Mouse (Mus musculus): Measurements from ENCODE around the gene Uqcr11.

- no peak for TF ChIP-seq CTCF (IDR thresholded peaks at IDR 0.05; ENCODE audit: low read depth)
- no peak for TF ChIP-seq EP300 (IDR thresholded peaks at IDR 0.05; ENCODE audit: low read depth)
Observed at GRCm38 (mm10) chr10:80369995-80370747, 36.5 kb downstream of the Uqcr11 start.

Measured in heart, postnatal 0 days (tissue).